Mouse (Mus musculus) megakaryocyte, embryonic 14.5 days (primary cell): ENCODE measurements around the gene Tmem59l.

ENCODE experiments used
- FLI1 ChIP-seq: IDR thresholded peaks from 2 replicates; pipeline ENCODE4 v1.6.1; 2012; ENCODE audit warnings: low read length, inconsistent platforms, mixed read lengths
- GATA1 ChIP-seq: IDR thresholded peaks from 3 replicates; pipeline ENCODE4 v1.6.1; 2012; ENCODE audit warnings: mixed read lengths, low read length, inconsistent platforms, borderline replicate concordance

GRCm38 (mm10) chr8:70453852-70454251, 33.3 kb downstream of the Tmem59l start:
- TF ChIP-seq FLI1 (no peak), GATA1 (no peak)
